Mouse (Mus musculus) forebrain, embryonic 12.5 days (tissue): Measurements from ENCODE around the gene Lrrc10b. TPM values are rescaled to one million over a fixed set of nuclear protein-coding genes. Genes with fewer than 3 reads are reported as not detected.

ENCODE experiments used
- ATAC-seq: fragments of 200-750 bp; cut with Nextera tagmentation; 2 replicates; pipeline ENCODE4 v1.8.0; 2017; ENCODE audit warnings: moderate TSS enrichment; ENCODE audit not compliant: low FRiP score
- H3K27ac ChIP-seq: fragments of 300-500 bp; sonication (generic); 2 replicates; pipeline ENCODE4 v1.5.1; 2016; ENCODE audit warnings: mild to moderate bottlenecking
- H3K27me3 ChIP-seq: fragments of 300-500 bp; sonication (generic); 2 replicates; pipeline ENCODE4 v1.6.1; 2016; ENCODE audit warnings: mild to moderate bottlenecking
- H3K36me3 ChIP-seq: fragments of 300-500 bp; sonication (generic); replicated peaks from 2 replicates; pipeline ENCODE4 v1.6.1; 2016; ENCODE audit warnings: mild to moderate bottlenecking
- H3K4me1 ChIP-seq: fragments of 300-500 bp; sonication (generic); 2 replicates; pipeline ENCODE4 v1.6.1; 2016
- H3K4me2 ChIP-seq: fragments of 300-500 bp; sonication (generic); 2 replicates; pipeline ENCODE4 v1.6.1; 2016; ENCODE audit warnings: mild to moderate bottlenecking, moderate library complexity
- H3K4me3 ChIP-seq: fragments of 300-500 bp; sonication (generic); replicated peaks from 2 replicates; pipeline ENCODE4 v1.5.1; 2016; ENCODE audit warnings: mild to moderate bottlenecking
- H3K9ac ChIP-seq: fragments of 300-500 bp; sonication (generic); 2 replicates; pipeline ENCODE4 v1.6.1; 2016; ENCODE audit warnings: mild to moderate bottlenecking
- H3K9me3 ChIP-seq: fragments of 300-500 bp; sonication (generic); 2 replicates; pipeline ENCODE4 v1.6.1; 2016
- WGBS: fragments of 180-500 bp; shearing (Covaris S2); methylation state at CpG from one replicate; pipeline ENCODE4 v1.1.7; 2016; 5-methylcytosine and 5-hydroxymethylcytosine counted together
- polyA plus RNA-seq: library from polyadenylated mRNA; unstranded; fragments of >200 nt; fragmentation: Nextera tagmentation; extraction: Ambion mirVana; gene quantifications from 2 replicates; pipeline ENCODE4 v1.2.1, GENCODE M21; 2016

Gene Lrrc10b
- polyA plus RNA-seq, 1 experiment from 2014 or later: 0.83 TPM

DNA sequence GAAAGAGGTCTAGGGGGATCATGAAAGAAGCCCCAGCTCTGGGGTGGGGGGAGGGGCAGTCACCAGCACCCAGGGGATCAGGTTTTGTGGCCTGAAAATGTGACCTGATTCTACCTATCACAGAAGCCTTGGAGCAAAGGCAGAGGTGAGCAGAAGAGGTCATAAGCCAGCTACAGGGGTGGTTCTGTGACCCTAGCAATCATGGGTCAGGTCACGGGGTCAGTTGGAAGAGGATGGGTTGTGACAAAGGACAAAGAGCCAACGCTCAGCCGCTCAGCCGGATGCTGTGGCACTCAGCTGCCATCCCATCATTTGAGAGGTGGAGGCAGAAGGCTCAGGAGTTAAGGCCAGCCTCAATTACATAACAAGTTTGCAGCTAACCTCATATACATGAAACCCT lies 7.2 kb upstream of the Lrrc10b start:
- no peaks in the 10 kb centered on the region for H3K36me3 ChIP-seq
- H3K9me3 ChIP-seq: no peaks in the 10 kb centered on the region
- WGBS: 6% methylated on average over 4 of the region's 4 CpGs
- ATAC-seq: no peak
- H3K27ac ChIP-seq: no peak overlapping the region
- H3K4me1 ChIP-seq: peaks cover 19% of the 10 kb centered on the region
- no peak overlapping the region for H3K4me2 ChIP-seq
- H3K9ac ChIP-seq: no peak overlapping the region
- H3K4me3 ChIP-seq: no peak overlapping the region
- H3K27me3 ChIP-seq: peaks cover 42% of the 10 kb centered on the region

DNA sequence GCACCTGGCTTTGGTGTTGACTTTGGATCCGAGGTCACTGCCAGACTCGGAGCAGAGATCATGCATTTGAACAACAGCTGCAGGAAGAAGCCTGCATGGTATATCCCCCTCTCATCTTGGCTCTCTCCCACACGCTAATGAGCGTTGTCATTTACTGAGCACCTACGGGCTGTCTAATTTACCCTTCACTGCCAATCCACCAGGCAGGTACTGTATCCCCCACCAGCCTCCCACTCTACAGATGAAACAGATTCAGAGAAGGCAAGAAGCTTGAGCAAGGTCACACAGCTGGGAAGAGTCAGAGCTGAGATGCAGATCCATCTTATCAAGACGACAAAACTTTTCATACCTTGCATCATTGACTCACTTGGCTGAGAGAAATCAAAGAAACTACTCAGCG lies 4.3 kb upstream of the Lrrc10b start:
- ATAC-seq: no peak
- Histone ChIP-seq H3K27ac (no peak overlapping the region), H3K27me3 (peaks cover 71% of the 10 kb centered on the region), H3K36me3 (no peaks in the 10 kb centered on the region), H3K4me3 (no peak overlapping the region), H3K4me2 (no peak overlapping the region), H3K4me1 (peaks cover 37% of the 10 kb centered on the region), H3K9ac (no peak overlapping the region), H3K9me3 (no peaks in the 10 kb centered on the region)
- 51% methylated on average over 7 of the region's 7 CpGs for WGBS

DNA sequence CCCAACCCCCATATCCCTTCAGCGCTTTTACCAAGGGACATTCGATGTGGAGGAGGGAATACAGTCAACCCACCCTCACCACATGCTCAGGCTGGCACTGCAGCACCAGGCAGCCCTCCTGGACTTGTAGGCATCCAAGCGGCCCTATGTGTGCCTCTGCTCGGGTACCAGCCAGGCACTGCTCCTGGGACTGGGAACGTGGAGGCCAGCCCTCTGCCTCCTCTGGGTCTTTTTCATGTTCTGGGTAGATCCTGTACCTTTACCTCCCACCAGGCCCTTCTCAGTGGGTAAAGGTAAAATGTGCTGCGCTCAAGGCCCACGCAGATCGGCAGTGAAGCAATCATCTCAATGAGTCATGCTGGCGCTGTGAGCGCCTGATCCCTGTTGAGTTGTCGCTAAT lies 2.6 kb upstream of the Lrrc10b start:
- H3K27ac ChIP-seq: no peak overlapping the region
- no peak overlapping the region for H3K4me2 ChIP-seq
- no peak for ATAC-seq
- H3K9ac ChIP-seq: no peak overlapping the region
- 53% methylated on average over 11 of the region's 11 CpGs for WGBS
- H3K4me1 ChIP-seq: peaks cover 45% of the 10 kb centered on the region
- no peak overlapping the region for H3K4me3 ChIP-seq
- peaks cover 88% of the 10 kb centered on the region for H3K27me3 ChIP-seq
- H3K36me3 ChIP-seq: no peaks in the 10 kb centered on the region
- H3K9me3 ChIP-seq: no peaks in the 10 kb centered on the region

DNA sequence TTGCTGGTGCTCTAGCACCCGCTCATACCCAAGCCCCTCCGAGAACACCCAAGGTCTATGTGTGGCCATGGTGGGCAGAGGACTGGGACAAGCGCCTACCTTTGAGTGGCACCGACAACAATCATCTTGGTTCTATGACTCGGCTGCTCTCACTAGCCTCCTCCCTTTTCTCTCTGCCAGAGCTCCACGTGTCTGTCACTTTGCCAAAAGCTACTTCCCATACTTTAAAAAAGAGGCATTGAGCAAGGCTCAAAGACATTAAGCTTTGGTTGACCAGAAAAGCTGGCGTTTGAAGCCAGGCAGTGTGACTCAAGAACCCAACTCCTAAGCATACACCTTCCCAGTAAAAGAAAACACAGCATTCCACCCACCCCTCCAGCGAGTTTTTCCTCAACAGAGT lies 823 bp upstream of the Lrrc10b start:
- WGBS: 30% methylated on average over 8 of the region's 8 CpGs
- Histone ChIP-seq H3K4me3 (peak overlapping the region; percentile 55; the same call in 1 of the 2 replicates), H3K27ac (no peak overlapping the region), H3K9ac (no peak overlapping the region), H3K4me2 (peak overlapping the region; percentile 95), H3K36me3 (no peaks in the 10 kb centered on the region), H3K27me3 (peaks cover 96% of the 10 kb centered on the region), H3K9me3 (no peaks in the 10 kb centered on the region), H3K4me1 (peaks cover 40% of the 10 kb centered on the region)
- ATAC-seq: no peak; the same call in 1 of the 2 replicates

DNA sequence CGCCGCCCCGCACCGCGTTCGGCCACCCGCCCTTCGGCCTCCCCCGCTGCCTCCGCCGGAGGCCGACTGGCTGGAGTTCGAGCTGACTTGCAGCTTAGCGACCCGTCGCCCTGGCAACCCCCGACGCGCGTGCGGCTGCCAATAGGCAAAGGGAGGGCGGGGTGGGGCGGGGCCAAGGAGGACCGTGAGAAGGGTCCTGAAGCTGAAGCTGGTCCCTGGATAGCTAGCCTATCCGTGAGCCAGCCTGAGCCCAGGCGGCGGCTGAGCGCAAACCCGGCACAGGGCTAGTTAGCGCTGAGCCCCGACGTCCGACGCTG lies 169 bp upstream of the Lrrc10b start:
- peak; percentile 95 for ATAC-seq
- peak overlapping the region; percentile 44 for H3K9ac ChIP-seq
- no peaks in the 10 kb centered on the region for H3K36me3 ChIP-seq
- WGBS: under 1% methylated on average over 33 of the region's 34 CpGs
- peak overlapping the region; percentile 95 for H3K4me2 ChIP-seq
- peak overlapping the region; percentile 53; the same call in 1 of the 2 replicates for H3K27ac ChIP-seq
- peaks cover 40% of the 10 kb centered on the region for H3K4me1 ChIP-seq
- H3K27me3 ChIP-seq: peaks cover 98% of the 10 kb centered on the region
- H3K4me3 ChIP-seq: peak overlapping the region; percentile 55
- H3K9me3 ChIP-seq: no peaks in the 10 kb centered on the region

DNA sequence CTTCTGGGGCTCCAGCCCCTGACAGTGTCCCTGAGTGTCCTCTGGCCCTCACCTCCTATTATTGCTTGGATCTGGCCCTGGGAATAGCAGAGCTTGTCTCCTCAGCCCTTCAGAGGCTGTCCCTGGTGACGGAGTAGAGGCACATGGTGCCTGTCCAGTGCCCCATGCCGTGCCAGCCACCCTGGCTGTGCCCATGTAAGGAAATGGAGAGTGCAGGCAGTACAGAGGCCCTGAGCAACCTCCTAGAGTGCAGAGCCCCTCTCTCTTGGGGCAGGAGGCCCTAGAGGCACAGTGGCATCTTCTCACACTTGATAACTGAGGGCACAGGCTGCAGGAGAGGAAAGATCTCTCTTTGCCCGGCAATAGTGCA lies 1.9 kb downstream of the Lrrc10b start:
- ATAC-seq: no peak
- Histone ChIP-seq H3K4me1 (peaks cover 35% of the 10 kb centered on the region), H3K36me3 (no peaks in the 10 kb centered on the region), H3K4me2 (no peak overlapping the region), H3K9me3 (no peaks in the 10 kb centered on the region), H3K27ac (no peak overlapping the region), H3K27me3 (peaks cover 83% of the 10 kb centered on the region), H3K9ac (no peak overlapping the region), H3K4me3 (no peak overlapping the region)
- 69% methylated on average over 3 of the region's 3 CpGs for WGBS

DNA sequence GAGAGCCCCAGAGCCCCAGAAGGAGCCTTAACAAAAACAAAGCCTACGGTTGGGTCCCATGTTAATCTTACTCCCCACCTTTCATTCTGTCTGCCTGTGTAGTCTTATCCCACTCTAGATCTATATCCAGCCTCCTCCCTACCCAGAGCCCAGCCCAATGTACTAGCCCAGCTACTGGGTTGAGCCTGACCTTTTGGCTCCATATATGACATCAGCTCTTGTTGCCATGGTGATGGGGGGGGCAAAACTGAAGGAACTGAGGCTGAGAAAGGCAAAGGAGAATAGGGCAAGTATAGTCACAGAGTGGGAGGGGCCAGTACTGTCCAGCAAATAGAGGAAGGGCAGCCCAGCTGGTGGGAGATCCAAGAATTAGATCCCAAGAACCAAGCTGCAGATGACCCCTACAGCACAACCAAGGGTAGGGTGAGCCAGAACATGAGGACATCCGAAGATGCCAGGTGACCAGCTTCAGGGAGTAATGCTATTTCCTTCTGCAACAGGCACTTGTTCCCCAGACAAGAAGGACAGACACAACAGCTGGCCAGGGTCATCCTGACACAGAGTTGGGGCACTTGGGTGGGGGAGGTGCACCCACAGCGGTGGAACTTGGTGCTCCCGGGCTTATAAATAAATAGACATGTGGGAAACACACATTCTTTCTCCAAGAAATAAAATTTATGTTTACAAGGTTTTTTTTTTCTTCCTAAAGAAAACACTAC lies 2.4 kb downstream of the Lrrc10b start:
- Histone ChIP-seq H3K27ac (no peak overlapping the region), H3K4me3 (no peak overlapping the region), H3K27me3 (peaks cover 78% of the 10 kb centered on the region), H3K4me1 (peaks cover 35% of the 10 kb centered on the region), H3K36me3 (no peaks in the 10 kb centered on the region), H3K9ac (no peak overlapping the region), H3K4me2 (no peak overlapping the region), H3K9me3 (no peaks in the 10 kb centered on the region)
- WGBS: 74% methylated on average over 4 of the region's 4 CpGs
- no peak for ATAC-seq

DNA sequence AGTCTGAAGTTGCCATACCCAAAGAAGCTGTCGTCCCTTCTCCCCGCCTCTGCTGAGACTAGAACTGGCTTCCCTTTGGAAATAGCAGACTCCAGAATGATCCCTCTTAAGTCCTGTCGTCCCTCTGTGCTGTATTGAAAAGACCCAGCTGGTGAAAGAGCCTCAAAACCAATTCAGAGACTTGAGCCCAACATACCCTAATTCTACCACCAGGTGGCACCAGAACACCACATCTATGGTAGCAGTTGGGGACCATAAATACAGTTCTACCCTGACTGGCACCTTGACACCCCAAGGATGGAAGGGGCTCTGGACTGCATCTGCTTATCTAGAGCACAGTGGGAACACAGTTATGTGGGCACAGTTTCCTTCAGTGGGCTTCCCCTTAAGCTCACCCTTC lies 7.6 kb downstream of the Lrrc10b start:
- Histone ChIP-seq H3K9ac (no peak overlapping the region), H3K27ac (no peak overlapping the region), H3K4me3 (no peak overlapping the region), H3K36me3 (peaks cover 8% of the 10 kb centered on the region), H3K4me1 (peaks cover 6% of the 10 kb centered on the region; the same call in 1 of the 2 replicates), H3K9me3 (no peaks in the 10 kb centered on the region), H3K27me3 (peaks cover 27% of the 10 kb centered on the region), H3K4me2 (no peak overlapping the region)
- ATAC-seq: peak; percentile 63; the same call in 1 of the 2 replicates
- 14% methylated on average over 3 of the region's 3 CpGs for WGBS

DNA sequence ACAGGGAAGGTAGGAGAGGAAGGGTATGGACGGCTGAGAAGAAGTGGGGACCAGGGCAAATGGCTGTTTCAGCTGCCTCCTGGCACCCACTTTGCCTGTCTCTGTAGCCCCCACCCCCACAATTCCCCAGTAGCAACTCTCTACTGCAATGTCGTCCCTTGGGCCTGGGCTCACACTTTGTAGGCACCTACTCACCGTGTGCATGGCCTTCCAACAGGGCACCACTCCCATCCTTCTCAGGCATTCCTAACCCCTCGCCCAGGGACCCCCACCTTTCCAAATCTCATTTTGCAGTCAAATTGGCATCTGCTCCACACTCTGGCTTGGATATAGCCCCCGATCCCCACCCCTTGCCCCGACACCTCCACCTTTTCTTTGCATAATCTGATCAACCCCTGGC lies 8.1 kb downstream of the Lrrc10b start:
- peak; percentile 33; the same call in 1 of the 2 replicates for ATAC-seq
- Histone ChIP-seq H3K27ac (no peak overlapping the region), H3K27me3 (peaks cover 21% of the 10 kb centered on the region), H3K9ac (no peak overlapping the region), H3K9me3 (no peaks in the 10 kb centered on the region), H3K4me2 (no peak overlapping the region), H3K36me3 (peaks cover 11% of the 10 kb centered on the region), H3K4me1 (peaks cover 5% of the 10 kb centered on the region; the same call in 1 of the 2 replicates), H3K4me3 (no peak overlapping the region)
- 67% methylated on average over 6 of the region's 6 CpGs for WGBS

DNA sequence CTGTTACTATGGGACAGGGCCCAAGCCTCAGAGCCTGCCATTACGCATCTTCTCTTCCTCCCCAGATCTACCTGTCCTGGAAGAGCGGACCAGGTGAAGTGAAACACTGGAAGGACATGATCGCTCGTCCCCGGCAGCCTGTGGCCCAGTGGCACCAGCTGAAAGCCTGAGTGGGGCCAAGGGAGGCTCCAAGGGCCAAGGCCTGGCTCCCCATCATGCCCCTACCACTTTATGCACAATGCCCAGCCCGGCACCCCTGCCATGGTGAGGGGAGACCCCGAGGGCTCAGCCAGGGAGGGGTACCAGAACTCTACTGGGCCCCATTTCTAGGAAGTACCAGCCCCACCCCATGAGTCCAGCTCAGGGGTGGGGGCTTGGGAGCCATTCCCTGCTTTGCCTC lies 9.0 kb downstream of the Lrrc10b start:
- Histone ChIP-seq H3K4me1 (peaks cover 5% of the 10 kb centered on the region; the same call in 1 of the 2 replicates), H3K9me3 (no peaks in the 10 kb centered on the region), H3K27ac (no peak overlapping the region), H3K4me3 (no peak overlapping the region), H3K9ac (no peak overlapping the region), H3K27me3 (peaks cover 13% of the 10 kb centered on the region), H3K4me2 (no peak overlapping the region), H3K36me3 (peaks cover 15% of the 10 kb centered on the region)
- ATAC-seq: no peak
- 90% methylated on average over 7 of the region's 7 CpGs for WGBS

DNA sequence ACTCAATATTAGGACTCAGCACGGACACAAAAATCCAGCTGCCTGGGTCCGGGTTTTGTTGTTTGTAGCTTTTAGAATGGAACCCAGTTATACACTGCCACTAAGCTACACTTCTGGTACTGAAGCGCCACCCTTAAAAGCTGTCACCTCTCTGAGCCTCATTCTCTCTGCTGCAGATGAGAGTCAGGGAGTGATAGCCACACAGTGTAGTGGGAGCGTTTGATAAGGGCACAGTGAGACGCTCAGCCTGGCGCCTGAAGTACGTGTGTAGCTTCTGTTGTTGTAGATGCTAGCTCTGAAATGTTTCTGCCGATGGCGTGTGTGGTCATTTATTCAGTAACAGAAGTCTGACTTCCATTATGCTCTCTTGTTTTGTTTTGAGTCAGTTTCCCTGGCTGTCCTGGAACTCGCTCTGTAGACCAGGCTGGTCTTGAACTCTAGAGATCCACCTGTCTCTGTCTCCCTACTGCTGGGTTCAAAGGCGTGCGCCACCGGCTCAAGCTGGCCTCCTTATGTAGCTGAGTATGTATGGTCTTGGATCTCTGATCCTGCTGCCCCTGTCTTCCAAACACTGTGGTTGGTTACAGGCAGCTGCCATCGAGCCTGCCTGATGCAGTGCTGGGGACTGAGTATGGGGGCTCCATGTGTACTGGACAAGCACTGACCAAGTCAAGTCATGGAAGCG lies 12.4 kb downstream of the Lrrc10b start:
- ATAC-seq: no peak
- Histone ChIP-seq H3K4me1 (no peaks in the 10 kb centered on the region; the same call in 1 of the 2 replicates), H3K4me3 (no peak overlapping the region), H3K9me3 (no peaks in the 10 kb centered on the region), H3K27ac (no peak overlapping the region), H3K9ac (no peak overlapping the region), H3K27me3 (no peaks in the 10 kb centered on the region), H3K36me3 (peaks cover 15% of the 10 kb centered on the region), H3K4me2 (no peak overlapping the region)
- 93% methylated on average over 15 of the region's 15 CpGs for WGBS

DNA sequence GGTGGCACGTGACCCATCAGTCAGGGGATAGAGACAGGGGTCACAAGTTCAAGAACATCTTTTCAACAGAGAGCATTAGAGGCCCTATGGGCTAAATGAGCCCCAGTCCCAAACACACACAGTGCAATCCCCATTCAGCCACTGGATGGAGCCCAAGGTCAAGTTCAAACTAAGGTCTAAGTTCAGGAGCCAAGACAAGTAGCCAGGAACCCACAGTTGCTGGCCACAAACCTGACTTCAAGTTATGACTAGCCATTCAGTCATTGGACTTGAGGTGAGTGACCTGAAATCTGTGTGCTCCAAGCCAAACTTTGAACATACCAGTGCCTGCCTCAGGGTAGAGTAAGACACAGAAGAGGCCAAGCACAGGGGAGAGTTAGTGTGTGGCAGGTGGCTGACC lies 19.8 kb downstream of the Lrrc10b start:
- 0 out of 2 replicates have a peak, but pooled peaks cover 2% of the 10 kb centered on the region for H3K36me3 ChIP-seq
- H3K9ac ChIP-seq: no peak overlapping the region
- H3K4me3 ChIP-seq: no peak overlapping the region
- H3K27me3 ChIP-seq: peaks cover 13% of the 10 kb centered on the region; the same call in 1 of the 2 replicates
- H3K4me2 ChIP-seq: no peak overlapping the region
- no peaks in the 10 kb centered on the region for H3K9me3 ChIP-seq
- ATAC-seq: no peak
- 68% methylated on average over 1 of the region's 1 CpGs for WGBS
- no peaks in the 10 kb centered on the region; the same call in 1 of the 2 replicates for H3K4me1 ChIP-seq
- no peak overlapping the region for H3K27ac ChIP-seq

DNA sequence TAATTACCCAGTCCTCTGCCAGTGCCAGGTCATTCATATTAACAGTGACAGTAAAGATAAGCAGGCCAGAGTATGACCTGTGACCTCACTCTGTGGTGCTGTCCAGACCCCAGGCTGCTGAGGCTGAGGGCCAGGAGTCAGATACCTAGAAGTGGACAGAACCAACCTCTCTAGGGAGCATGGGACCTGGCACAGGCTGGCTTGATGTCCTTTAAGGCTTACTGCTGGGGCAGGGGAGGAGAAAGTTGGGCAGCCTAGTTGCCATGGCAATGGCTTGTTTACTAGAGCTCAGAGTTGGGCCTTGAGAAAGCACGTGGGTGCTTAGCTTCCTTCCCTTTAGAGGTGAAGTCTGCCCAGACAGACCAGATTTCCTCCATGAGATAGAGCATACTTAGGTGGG lies 20.5 kb downstream of the Lrrc10b start:
- Histone ChIP-seq H3K27ac (no peak overlapping the region), H3K27me3 (peaks cover 13% of the 10 kb centered on the region; the same call in 1 of the 2 replicates), H3K36me3 (0 out of 2 replicates have a peak, but pooled peaks cover 2% of the 10 kb centered on the region), H3K4me2 (no peak overlapping the region), H3K4me3 (no peak overlapping the region), H3K9me3 (no peaks in the 10 kb centered on the region), H3K9ac (no peak overlapping the region), H3K4me1 (no peaks in the 10 kb centered on the region; the same call in 1 of the 2 replicates)
- ATAC-seq: no peak
- WGBS: 42% methylated on average over 1 of the region's 1 CpGs
